Mouse (Mus musculus) spleen, adult 12 weeks (tissue): ENCODE data around the gene Sumf1.

Experiments
- DNase-seq: peaks from one replicate; pipeline ENCODE4 v3.0.0; 2022; ENCODE audit warnings: low spot score

Sumf1 gene

GRCm38 (mm10) chr6:108206914-108207566 lies 21.7 kb upstream of the Sumf1 start:
- DNase-seq, result no peak

- DNase-seq, result no peak
Measured at GRCm38 (mm10) chr6:108206145-108206544, 20.8 kb upstream of the Sumf1 start.

- no peak for DNase-seq
Measured at GRCm38 (mm10) chr6:108204322-108204721, 18.9 kb upstream of the Sumf1 start.

GRCm38 (mm10) chr6:108198286-108198685 lies 12.9 kb upstream of the Sumf1 start:
- no peak for DNase-seq

GRCm38 (mm10) chr6:108197117-108197516 lies 11.7 kb upstream of the Sumf1 start:
- DNase-seq, result peak; percentile 6

- DNase-seq, result no peak
Measured at GRCm38 (mm10) chr6:108196665-108197064, 11.3 kb upstream of the Sumf1 start.

GRCm38 (mm10) chr6:108192632-108193031 lies 7.2 kb upstream of the Sumf1 start:
- DNase-seq, result no peak

GRCm38 (mm10) chr6:108190690-108191089 lies 5.3 kb upstream of the Sumf1 start:
- no peak for DNase-seq

- DNase-seq, result no peak
Measured at GRCm38 (mm10) chr6:108185685-108186009, 265 bp upstream of the Sumf1 start.

GRCm38 (mm10) chr6:108179087-108179486 lies 6.3 kb downstream of the Sumf1 start:
- DNase-seq, result no peak

GRCm38 (mm10) chr6:108174181-108174580 lies 11.2 kb downstream of the Sumf1 start:
- DNase-seq, result no peak

GRCm38 (mm10) chr6:108172219-108172618 lies 13.2 kb downstream of the Sumf1 start:
- no peak for DNase-seq

- no peak for DNase-seq
Measured at GRCm38 (mm10) chr6:108169466-108169865, 15.9 kb downstream of the Sumf1 start.

GRCm38 (mm10) chr6:108168723-108169122 lies 16.7 kb downstream of the Sumf1 start:
- no peak for DNase-seq

GRCm38 (mm10) chr6:108167946-108168680 lies 17.3 kb downstream of the Sumf1 start:
- DNase-seq, result peak; percentile 8

GRCm38 (mm10) chr6:108165598-108165997 lies 19.8 kb downstream of the Sumf1 start:
- no peak for DNase-seq

GRCm38 (mm10) chr6:108164935-108165334 lies 20.4 kb downstream of the Sumf1 start:
- no peak for DNase-seq

- DNase-seq, result no peak
Measured at GRCm38 (mm10) chr6:108160608-108161007, 24.8 kb downstream of the Sumf1 start.

GRCm38 (mm10) chr6:108156881-108157280 lies 28.5 kb downstream of the Sumf1 start:
- DNase-seq, result no peak

- DNase-seq, result no peak
Measured at GRCm38 (mm10) chr6:108154243-108154642, 31.1 kb downstream of the Sumf1 start.

- DNase-seq, result no peak
Measured at GRCm38 (mm10) chr6:108152661-108153269, 32.6 kb downstream of the Sumf1 start.

GRCm38 (mm10) chr6:108152081-108152480 lies 33.3 kb downstream of the Sumf1 start:
- DNase-seq, result no peak

- no peak for DNase-seq
Measured at GRCm38 (mm10) chr6:108149235-108149634, 36.1 kb downstream of the Sumf1 start.
